Mouse (Mus musculus): ENCODE data around the gene Gm10842.

DNA sequence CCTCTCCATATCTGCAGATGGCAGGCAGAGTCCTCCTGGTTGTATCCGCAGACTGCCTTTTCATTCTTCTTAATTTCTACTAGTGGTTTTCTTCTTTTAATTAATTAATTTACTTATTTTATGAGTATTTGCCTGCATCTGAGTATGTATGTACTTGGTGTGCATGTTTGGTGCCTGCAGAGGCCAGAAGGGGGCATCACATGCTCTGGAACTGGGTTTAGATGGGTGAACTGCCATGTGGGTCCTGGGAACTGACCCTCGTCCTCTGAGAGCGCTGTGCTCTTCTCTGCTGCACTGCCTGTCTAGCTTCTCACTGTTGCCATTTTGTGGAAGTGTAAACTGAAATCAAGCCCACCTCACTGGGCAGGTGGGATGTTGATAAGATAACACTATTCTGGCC lies 38.0 kb downstream of the Gm10842 start:
- TF ChIP-seq POLR2A (IDR thresholded peaks at IDR 0.05; ENCODE audit: borderline replicate concordance, low read depth, low read length) (no peak), CTCF (IDR thresholded peaks at IDR 0.05; ENCODE audit: low read depth, low read length) (peak; percentile 35; the same call in 1 of the 2 replicates)

Measured in bone marrow macrophage, adult 2 months (primary cell).